Mouse (Mus musculus) frontal cortex, postnatal 25 days (tissue): Measurements from ENCODE around the gene Slc24a3.

ENCODE experiments used
- DNase-seq, 2 experiments: peaks; one replicate each; pipeline ENCODE4 v3.0.0; 2022; ENCODE audit warnings: low spot score in 2 of 2

Gene Slc24a3

DNA sequence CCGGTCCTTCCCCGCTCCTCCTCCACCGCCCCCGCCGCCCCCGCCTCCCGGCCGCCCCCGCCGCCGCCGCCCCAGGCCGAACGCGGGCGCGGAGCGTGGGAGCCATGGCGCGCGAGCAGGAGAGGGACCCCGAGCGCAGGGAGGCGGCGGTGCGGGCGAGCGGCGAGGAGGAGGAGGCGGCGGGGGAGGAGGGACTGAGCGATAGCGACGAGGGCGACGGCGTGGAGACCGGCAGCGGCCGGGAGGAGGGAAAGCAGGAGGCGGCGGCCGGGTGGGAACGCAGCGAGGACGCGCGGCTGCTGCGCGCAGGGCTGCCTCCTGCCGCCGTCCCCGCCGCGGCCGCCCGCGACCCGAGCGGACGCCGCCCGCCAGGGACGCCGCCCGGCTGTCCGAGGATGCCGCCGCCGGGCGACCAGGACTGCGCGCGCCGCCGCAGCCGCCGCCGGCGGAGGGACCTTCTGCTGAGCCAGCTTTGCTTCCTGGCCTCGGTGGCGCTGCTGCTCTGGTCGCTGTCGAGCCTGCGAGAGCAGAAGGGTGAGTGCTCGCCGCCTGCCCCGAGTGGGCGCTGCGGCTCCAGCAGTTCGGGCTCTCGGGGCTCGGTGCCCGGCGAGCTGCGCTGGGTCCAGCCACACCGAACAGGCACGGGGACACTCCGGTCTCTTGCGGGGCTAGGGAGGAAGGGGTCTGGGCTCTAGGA, at the start of gene Slc24a3:
Slc24a3 (plus strand) TSS at position 91 of the 697 bp plus-strand sequence.
- DNase-seq, result peak; percentile 66 to 71

DNA sequence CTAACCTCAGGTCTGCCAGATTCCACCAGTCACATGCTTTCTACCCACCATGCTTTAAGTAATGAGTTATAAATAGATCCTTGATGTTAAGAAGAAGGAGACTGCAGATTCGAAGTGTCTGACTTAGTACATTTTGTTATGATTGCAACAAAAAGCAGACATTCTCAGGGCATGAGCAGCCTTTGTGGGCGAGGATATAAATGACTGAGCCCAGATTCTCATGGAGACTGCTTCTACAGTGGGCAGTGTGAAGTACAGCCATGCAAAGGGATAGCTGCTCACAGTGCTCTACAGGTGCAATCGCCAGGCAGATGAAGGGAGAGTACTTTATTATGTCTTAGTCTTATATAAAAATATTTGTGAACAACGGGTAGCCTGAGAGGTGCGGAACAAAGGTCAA, 49.8 kb upstream of the Slc24a3 start:
- DNase-seq, result no peak

DNA sequence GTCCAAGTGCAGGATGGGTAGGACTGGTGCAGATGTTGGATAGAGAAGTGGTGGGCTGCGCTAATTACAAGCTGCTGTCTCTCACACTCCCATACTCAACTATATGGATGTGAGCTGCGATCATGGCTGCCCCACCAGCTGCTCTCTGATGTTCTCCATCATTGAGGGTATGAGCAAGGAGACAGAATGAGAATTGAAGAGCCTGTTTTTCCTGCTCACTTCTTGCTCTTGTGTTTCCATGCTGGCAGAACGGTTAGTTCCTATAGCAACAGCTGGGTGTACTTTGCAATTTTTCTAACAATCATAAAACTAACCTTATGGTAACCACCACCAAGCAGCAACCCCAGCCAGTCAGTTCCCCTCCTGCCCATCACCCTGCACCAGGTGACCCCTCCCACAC, 39.8 kb upstream of the Slc24a3 start:
- DNase-seq, result no peak

DNA sequence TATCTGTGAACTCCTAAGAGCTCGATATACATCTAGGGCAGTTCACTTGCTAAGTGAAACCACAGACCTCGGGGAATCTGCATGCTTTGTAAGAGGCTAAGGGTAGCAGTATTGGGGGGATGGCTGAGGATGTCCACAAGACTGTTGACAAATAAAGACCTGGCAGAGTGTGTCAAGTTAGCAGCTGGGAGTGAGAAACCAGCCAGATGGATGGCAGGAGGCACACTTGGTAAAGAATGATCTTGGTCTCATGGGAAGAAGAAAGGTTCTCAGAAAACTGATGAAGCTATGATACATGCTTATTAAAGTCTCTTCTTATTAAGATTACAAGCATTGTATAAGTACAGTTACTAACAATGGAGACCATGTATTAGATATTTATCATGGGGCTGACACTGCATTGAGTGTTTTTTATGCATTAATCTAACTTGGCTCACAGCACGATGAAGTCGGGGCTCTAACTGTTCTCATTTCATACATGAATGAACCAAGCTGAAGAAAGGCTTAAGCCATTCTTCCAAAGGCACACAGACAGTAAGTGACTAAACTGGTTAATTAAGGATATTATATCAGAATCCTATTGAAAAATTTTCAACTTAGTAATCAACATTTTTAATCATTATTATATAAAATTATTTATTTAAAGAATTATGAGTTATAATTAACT, 30.8 kb upstream of the Slc24a3 start:
- DNase-seq, result no peak

DNA sequence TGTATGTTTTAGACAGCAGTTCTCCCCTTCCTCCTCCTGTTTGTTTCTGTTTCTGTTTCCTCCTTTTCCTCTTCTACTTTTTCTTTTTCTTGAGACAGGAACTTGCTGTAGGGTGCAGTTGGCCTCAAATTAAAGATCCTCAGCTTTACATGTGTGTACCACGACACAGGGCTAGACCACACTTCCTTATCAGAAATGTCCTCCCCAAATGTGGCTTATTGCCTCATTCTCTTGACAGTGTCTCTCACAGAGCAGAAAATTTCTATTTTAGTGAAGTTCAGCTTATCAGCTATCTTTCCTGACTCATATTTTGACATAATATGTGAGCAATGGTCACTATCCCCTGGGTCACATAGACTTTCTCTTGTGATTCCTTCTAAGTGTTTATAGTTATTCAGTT, 17.1 kb upstream of the Slc24a3 start:
- no peak for DNase-seq

DNA sequence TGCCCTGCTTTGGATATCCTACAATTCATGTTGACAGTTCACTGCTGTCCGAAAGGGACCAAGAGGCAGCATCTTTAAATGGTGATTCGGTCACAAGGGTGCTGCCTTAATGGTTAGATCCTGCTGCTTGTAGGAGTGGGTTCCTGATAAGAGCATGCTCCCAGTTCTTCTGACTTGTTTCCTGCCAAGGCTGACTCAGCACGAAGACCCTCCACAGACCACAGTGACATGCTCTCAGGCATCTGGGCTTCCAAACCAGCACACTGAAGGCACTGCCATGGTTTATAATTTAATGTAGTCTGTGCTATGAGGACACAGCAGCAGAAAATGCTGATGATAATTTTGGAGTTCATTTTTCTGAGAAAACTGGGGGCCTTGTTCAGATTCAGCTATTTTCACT, 16.7 kb upstream of the Slc24a3 start:
- no peak for DNase-seq

DNA sequence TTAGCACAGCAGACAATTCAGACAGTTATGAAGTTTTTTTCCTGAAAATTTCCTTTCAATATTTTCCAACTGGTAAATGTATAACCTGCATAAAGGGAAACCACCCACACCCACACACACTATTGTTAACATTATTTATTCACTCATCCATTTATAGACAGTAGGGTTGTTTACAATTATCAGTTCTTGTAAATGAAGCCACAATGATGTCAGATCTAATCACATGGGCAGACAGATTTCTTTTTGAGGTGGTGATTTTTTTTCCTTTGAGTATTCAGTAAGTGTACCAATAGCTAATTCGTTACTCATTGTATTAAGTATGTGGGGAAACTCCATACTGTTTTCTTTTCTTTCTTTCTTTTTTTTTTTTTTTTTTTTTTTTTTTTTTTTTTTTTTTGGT, 15.3 kb upstream of the Slc24a3 start:
- no peak for DNase-seq

DNA sequence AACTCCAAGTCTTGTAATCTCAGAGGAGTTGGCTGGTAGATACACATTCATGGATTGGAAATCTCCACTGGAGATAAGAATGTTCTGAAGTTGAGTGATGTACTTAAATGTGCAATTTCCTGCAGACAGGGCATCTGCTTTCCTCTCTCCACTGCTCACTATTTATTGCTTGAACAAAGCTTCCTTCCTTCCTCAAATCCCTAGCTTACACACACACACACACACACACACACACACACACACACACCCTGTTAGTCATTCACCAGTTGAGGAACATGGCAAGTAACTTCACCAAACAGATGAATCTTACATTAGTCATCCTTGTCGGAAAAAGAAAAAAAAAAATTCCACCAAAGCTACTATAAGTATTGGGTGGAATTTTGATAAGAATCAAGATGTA, 8.6 kb upstream of the Slc24a3 start:
- DNase-seq, result no peak

DNA sequence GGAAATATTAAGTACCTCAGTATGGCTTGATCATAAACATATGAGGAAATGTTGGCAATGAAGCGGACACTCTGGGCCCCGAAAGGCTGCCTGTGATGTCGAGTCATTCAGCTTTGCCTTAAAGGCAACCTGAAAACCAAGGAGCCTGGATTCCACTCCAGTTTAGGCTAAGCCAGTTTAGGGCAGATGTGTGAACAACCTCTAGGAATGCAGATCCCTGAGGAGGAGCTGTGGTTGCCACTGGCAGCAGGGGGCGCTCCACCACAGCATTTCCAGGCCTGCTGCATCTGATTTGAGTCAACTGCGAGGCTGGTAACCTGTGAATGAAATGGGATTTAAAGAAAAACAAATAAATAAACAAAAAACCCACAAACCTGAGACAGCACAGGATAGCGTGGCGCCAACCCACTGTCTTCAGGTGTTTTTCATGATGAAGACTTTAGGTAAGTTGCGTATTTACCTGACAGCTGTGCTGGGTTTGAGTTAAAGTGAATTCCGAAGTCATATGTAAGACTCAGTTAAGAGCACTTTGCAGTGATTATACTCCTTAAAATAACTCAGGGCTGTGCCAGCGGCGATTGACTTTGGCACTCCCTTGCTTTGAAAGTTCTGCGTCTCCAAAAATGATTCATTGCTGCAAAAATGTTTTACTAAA, 6.4 kb upstream of the Slc24a3 start:
- peak; percentile 73 to 78 for DNase-seq

DNA sequence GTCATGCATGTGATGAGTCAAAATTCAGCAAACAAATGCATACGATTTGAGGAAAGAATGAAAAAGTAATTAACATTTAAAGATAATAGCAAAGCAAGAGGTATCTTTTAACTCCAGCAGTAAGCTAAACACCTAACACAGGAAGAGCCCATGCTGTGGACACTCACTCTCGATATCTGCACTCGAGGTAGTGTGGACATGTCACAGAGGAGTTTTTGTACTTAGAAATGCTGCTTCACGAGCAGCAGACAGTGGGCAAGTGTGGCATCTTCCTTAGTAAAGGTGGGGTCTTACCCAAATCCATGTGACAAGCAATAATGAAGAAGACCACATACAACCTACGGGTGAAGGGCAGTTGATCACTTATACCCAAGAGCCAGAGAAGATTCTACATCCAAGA, 3.5 kb upstream of the Slc24a3 start:
- DNase-seq, result no peak

DNA sequence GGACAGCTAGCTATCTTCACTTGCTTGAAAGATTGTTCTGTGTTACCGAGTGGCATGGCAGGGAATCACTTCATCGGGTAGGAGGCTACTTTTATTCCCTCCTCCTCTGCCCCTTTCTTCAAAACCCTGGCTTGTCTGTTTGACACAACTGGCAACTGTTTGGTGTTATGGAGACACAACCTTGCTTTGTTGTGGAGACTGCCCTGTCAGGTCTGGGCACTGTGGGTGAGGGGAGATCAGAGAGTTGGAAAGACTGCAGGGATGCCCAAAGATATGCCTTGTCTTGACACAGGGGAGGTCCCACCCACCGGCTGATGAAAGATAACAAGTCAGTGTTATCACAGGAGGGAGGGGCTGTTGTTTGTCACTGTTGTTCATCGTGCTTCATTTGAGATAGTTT, 3.0 kb upstream of the Slc24a3 start:
- no peak for DNase-seq

DNA sequence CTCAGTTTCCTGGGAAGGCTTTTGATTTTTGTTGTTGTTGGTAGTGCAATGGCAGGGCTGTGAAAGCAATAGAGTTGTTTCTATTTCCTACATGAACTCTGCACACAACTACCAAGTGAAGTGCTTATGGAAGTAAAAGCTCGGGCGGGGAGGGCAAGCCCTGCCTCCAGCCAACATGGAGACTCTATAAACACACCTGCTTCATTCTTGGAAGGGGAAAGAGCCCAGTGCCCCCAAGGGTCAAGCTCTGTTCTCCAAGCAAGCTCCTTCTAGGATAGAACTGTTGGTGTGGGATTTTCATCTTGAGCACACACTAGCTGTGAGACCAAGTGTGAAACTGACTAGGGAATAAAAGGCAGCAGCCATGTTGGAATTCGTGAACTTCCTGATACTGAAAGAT, 2.5 kb upstream of the Slc24a3 start:
- no peak for DNase-seq

DNA sequence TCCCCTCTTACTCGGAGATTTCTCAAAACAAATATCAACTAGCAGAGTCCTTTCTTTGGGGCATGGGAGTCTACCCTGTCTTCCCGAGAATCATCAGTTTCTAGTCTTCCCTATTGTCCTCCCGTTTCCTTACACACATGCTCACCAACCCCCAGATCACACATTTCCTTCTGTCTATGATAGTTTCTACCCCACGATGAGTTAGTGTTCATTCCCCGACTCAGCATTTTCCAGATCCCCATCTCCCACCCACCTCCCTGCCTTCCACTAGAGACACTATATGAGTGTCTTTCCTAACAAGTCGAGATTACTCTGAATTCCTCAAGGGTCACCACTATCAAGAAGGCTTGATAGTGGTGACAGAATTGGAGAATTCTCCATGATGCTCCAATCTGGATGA, 1.7 kb upstream of the Slc24a3 start:
- no peak for DNase-seq

DNA sequence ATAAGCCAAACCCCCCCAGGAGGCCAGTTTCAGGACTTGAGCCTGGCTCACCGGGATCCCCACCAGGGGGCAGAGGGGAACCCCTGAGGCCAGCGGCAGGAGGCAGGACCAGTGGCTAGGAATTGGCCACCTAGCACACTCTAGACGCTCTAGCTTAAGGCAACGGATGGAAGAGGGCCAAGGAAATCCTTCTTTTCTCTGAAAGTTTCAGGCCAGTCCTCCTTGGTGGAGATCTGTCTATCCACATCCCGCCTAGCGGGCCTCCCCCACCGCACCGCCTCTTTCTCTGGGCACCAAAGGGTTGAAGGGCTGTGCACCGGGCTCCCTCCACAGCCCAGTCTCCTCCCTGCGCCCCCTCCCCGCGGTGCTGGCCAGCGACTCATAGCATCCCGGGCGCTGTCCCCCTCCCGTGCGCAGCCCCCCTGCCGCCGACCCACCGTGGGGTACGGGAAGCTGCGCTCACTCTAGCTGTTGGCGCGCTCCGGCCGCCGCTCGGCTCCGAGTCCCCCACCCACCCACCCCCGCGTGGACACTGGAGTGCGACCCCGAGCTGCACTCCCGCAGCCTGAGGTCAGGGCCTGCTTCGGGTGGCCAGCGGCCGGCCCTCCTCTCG, 397 bp upstream of the Slc24a3 start:
- DNase-seq, result peak in 1 of 2 experiments; percentile 57

DNA sequence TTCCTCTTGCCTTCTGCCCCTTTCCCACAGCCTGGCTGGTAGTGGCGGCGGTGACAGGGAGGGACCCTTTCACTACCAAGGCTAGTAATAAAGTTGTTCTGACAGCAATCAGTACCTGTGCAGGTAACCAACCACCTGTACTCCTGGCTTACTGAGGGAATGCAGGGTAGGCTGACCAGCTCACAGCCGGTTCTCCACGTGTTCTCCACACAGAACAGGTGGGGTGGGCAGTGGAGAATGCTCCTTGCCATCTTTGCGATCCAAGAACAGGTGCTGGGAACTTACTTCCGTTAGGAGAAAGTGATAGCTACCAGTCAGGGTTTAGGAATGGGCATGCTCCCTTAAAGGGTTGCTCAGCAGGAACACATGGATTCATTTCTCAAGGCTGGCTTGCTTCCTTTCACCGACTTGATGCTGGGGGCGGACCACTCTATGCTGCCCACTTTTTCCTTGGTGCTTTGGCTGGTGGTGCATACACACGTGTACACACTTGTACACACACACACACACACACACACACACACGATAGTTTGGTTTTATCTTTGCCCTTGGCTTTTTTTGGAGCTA, 934 bp downstream of the Slc24a3 start:
- no peak for DNase-seq

DNA sequence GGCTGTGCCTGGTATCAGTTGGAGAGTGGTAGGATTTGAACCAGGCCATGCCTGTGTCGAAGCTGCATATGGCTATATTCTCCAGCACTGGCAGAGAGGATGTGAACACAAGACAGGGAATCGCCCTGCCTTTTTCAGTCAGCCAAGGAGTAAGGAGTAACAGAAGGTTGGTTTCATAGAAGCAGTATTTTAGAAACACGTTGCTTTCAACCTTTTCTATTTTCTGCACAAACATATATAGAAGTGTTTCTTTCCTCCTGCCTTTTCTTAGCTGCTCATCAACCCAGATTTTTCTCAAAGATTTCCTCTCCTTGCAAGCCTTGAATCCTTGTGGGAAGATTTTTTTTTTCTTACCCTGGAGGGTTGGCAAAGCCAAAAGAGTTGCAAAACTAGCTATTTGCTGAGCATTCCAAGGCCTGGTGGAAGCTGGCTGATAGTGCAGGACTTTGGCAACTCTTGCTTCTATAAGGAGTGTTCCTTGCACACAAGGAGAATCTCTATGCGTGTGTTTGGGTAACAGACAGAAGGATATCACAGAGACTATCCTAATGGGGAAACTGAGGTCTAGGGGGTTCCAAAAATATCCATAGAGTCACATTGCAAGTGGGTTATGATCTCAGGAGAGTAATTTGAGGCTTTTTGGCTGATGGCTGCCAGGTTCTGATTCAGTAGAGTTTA, 5.6 kb downstream of the Slc24a3 start:
- no peak for DNase-seq

DNA sequence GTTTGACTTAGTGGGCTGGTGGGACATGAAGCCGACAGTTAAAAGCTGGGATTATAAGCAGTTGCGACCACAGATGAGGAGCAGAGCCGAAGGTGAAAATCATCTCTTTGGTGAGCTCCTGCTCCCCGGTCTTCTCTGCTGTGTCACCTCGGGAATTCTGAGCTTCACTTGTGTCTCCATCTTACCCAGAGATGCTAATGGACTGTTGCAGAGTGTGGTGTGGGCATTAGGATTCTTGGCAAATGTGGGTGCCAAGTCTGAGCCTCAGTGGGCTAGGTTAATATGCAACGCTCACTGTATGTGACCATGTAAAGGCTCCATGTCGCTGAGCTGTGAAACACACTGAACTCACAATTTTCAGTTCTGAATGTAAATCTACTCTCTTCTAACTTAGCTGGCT, 7.5 kb downstream of the Slc24a3 start:
- DNase-seq, result no peak

DNA sequence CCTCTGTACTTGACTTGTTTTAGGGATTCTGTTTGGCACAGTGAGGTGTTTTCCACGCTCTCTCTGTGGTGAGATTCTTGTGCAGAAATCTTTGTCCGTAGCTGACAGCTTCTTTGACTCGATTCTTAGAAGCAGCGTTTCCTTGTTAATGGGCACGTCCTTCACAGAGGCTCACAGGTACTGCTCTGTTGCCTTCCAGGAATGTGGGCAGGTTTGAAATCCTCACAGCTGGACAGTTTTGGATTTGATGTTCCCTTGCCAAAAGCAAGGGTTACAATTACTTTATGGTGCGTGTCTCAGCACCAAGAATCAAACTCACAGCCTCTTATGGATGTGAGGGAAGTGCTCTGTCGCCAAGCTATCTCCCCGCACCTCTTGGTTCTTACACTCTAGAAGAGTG, 14.9 kb downstream of the Slc24a3 start:
- DNase-seq, result no peak

DNA sequence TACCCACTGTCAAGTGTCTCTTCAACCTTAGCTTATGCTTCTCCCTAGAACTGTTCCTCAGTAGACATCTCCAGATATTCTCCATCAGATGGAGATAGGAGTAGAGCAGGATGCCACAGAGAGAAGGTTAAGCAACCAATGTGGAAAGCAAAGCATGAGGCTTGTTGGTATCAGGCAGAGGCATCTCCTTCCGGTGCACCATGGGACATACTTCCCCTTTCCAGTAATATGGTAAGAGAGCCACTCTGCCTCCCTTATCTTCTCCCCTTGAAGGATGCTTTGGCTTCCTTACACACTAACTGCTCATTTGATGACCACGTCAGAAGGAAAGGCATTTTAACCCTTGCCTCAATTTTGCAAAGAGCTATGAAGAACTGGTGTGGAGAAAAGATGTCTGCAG, 21.3 kb downstream of the Slc24a3 start:
- no peak for DNase-seq

DNA sequence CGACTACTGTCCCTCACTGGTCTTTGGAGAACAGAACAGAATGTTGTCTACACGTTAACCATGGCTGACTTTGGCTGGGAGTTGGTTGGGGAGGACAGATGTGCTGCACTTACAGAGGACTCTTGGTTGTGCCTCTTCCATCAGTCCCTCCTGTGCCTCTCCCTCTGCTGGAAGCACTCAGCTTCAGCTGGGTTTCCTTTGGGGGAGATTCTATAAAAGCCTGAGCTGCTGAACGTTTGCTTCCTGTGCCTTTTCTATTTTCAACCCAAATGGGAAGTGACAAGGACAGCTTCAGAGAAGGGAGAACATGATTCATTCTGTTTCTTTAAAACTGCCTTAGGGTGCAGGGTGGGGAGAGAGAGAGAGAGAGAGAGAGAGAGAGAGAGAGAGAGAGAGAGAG, 28.5 kb downstream of the Slc24a3 start:
- peak in 1 of 2 experiments; percentile 14 for DNase-seq

DNA sequence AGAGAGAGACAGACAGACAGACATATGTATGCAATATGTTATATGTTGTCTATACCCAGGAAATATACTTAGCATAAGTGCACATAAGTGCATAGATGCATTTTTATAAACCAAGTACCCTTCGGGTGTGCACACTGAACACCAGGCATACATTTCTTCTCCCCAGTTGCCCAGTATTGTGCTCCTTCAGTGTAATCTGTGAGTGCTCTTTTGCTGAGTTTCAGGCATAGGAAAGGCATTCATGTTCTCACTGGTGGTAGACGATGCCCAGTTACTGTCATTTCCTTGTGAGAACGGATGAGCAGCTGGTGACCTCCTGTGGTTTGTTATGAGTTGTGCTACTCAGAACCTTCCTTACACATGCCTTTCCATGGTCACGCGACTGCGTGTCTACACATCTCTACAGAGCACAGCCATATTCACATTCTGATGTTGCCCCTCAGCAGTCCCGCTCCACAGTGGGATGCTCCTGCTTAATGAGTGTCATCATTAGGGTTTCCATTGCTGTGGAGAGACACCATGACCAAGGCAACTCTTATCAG, 29.0 kb downstream of the Slc24a3 start:
- DNase-seq, result no peak

DNA sequence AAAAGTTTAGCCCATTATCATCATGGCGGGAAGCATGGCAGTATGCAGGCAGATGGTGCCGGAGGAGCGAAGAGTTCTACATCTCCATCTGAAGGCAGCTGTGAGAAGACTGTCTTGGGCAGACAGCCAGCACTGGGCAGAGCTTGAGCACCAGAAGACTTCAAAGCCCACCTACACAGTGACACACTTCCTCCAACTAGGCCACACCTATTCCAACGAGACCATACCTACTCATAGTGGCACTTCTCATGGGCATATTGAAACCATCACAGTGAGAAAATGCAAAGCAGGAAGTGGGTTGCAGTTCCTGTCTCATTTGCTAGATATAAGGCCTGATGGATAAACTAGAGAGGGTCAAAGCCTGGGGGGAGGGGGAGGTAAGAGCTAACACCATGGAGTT, 29.5 kb downstream of the Slc24a3 start:
- peak; percentile 18 to 26 for DNase-seq
